Mouse (Mus musculus) thymus, adult 2 months (tissue): ENCODE measurements around the gene Phf7. TPM values are rescaled to one million over a fixed set of nuclear protein-coding genes. Genes with fewer than 3 reads are reported as not detected.
A peak's percentile ranks its signal among the peaks of the same experiment; 100 is the strongest.

ENCODE experiments used
- DNase-seq: peaks from one replicate; pipeline ENCODE4 v3.0.0; 2021
- H3K27ac ChIP-seq: fragments of 200-500 bp; 2 replicates; pipeline ENCODE4 v1.5.1; 2012; ENCODE audit warnings: low read length, control low read depth; ENCODE audit not compliant: control insufficient read depth, insufficient read depth
- H3K27me3 ChIP-seq: fragments of 200-500 bp; 2 replicates; pipeline ENCODE4 v1.6.1; 2012; ENCODE audit warnings: mild to moderate bottlenecking, low read length, moderate library complexity, mixed read lengths; ENCODE audit not compliant: control insufficient read depth, insufficient read depth
- H3K36me3 ChIP-seq: fragments of 200-500 bp; 2 replicates; pipeline ENCODE4 v1.6.1; 2012; ENCODE audit warnings: mild to moderate bottlenecking, low read length, moderate library complexity; ENCODE audit not compliant: control insufficient read depth, insufficient read depth
- H3K4me1 ChIP-seq: fragments of 200-500 bp; replicated peaks from 2 replicates; pipeline ENCODE4 v1.6.1; 2012; ENCODE audit warnings: low read length; ENCODE audit not compliant: control insufficient read depth, insufficient read depth
- H3K4me3 ChIP-seq: fragments of 200-500 bp; 2 replicates; pipeline ENCODE4 v1.5.1; 2012; ENCODE audit warnings: mild to moderate bottlenecking, low read length, control low read depth, moderate library complexity; ENCODE audit not compliant: control insufficient read depth, insufficient read depth
- CTCF ChIP-seq: fragments of 200-500 bp; IDR thresholded peaks from 2 replicates; pipeline ENCODE4 v1.5.1; 2012; ENCODE audit warnings: mild to moderate bottlenecking, control low read depth, low read length, moderate library complexity, borderline replicate concordance; ENCODE audit not compliant: control insufficient read depth, poor library complexity, insufficient read depth; ENCODE audit errors: extremely low read depth
- POLR2A ChIP-seq: fragments of 200-500 bp; IDR thresholded peaks from 2 replicates; pipeline ENCODE4 v1.6.1; 2012; ENCODE audit warnings: mild to moderate bottlenecking, low read length, control low read depth, moderate library complexity; ENCODE audit not compliant: control insufficient read depth, poor library complexity, insufficient read depth; ENCODE audit errors: extremely low read depth
- WGBS: fragments of 180-500 bp; shearing (Covaris S2); methylation state at CpG from one replicate; pipeline ENCODE4 v1.1.7; 2018; 5-methylcytosine and 5-hydroxymethylcytosine counted together
- polyA plus RNA-seq: library from polyadenylated mRNA; depleted of rRNA; stranded (reverse); fragments of >200 nt; gene quantifications from 2 replicates; pipeline ENCODE4 v1.2.3, GENCODE M21; 2012; rRNA removed

The Phf7 gene
- 7.4 and 8.0 TPM in 2 replicates for polyA plus RNA-seq

DNA sequence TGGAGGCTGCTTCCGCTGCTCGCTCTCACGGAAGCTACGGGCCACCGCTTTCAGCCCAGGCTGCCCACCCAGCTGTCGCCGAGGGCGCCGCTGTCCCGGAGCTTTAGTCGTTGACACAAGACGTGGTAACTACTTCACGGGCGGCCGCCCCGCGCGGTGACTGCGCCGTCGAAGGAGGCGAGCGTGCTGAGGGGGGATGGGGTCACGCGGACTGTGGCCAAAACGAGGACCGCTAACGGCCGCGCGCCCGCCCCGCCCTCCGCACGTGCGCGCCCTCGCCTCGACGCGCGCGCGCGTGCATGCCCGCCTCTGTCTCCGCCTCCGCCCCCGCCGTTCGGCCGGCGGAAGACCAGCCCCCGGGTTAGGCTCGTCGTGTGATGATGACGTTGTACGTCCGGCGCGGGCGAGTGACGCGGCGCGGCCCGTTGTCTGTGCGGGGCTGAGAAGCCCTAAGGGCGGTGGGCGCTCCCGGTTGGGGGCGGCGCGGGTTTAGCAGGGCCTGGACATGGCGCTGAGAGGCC lies at the start of gene Phf7, which contains the start of gene Bap1:
Gene Phf7 (minus strand): TSS at position 234 of the 521 bp plus-strand sequence.
Gene Bap1 (plus strand): TSS at position 367 of the 521 bp plus-strand sequence.
- 1% methylated on average over 75 of the region's 75 CpGs for WGBS
- H3K27me3 ChIP-seq: no peaks in the 10 kb centered on the region
- peaks cover 29% of the 10 kb centered on the region for H3K36me3 ChIP-seq
- TF ChIP-seq POLR2A (peak; percentile 95), CTCF (peak; percentile 75)
- peak within 1 kb of the TSS; percentile 72 for H3K4me3 ChIP-seq
- peaks cover 8% of the 10 kb centered on the region for H3K4me1 ChIP-seq
- DNase-seq: peak; percentile 97
- H3K27ac ChIP-seq: peak within 1 kb of the TSS; percentile 32

DNA sequence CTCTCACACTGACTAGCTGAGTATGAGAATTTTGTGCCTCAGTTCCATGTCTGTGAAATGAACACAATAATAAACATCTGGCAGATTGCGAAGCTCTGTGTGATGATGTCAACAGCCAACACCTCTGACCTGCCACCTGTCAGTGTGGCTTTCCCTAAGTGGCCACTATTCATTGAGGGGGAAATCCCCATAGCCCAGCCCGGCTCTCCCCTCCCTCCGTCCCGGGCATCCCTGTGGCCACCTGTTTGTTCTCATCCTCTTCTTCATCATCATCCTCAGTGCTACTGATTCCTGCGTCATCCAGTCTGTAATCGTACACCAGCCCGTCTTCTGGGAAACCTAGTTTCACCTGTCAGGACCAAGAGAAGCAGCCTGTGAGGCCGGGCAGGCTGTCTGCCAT lies 34.6 kb upstream of the Phf7 start:
- no peak for TF ChIP-seq CTCF
- no peak for TF ChIP-seq POLR2A
- DNase-seq: no peak
- Histone ChIP-seq H3K4me1 (no peaks in the 10 kb centered on the region), H3K36me3 (no peaks in the 10 kb centered on the region), H3K27ac (no peak overlapping the region), H3K27me3 (no peaks in the 10 kb centered on the region), H3K4me3 (no peak overlapping the region)
- 89% methylated on average over 8 of the region's 8 CpGs for WGBS

- Histone ChIP-seq H3K4me3 (no peak overlapping the region), H3K27me3 (no peaks in the 10 kb centered on the region), H3K4me1 (peaks cover 5% of the 10 kb centered on the region; the same call in 1 of the 2 replicates), H3K36me3 (no peaks in the 10 kb centered on the region), H3K27ac (no peak overlapping the region)
- peak; percentile 77 for DNase-seq
- WGBS: 33% methylated on average over 7 of the region's 7 CpGs
- TF ChIP-seq CTCF: peak; percentile 81; the same call in 1 of the 2 replicates
- TF ChIP-seq POLR2A: no peak
These were observed 21.0 kb upstream of the Phf7 start for GRCm38 (mm10) chr14:31272164-31272563.

DNA sequence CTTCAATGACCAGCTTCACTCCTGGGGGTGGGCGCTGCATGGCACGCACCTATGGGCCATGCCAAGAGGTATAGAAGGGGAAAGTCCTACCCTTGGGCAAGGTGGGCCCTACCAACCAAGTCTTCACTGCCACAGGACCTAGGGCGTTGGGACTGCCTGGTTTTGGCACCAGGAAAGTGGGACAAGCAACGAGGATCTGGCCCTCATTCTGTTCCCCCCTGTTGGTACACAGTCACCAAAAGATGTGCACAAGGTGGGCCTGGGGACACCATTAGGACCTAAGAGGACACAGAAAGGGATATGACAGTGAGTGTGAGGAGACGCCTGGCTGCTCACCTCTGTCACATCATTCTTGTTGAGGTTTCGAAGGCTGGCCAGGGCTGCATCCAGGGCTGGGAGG lies 20.0 kb upstream of the Phf7 start:
- peaks cover 5% of the 10 kb centered on the region; the same call in 1 of the 2 replicates for H3K4me1 ChIP-seq
- TF ChIP-seq CTCF (no peak), POLR2A (no peak)
- DNase-seq: no peak
- H3K4me3 ChIP-seq: no peak overlapping the region
- no peak overlapping the region for H3K27ac ChIP-seq
- no peaks in the 10 kb centered on the region for H3K27me3 ChIP-seq
- WGBS: 97% methylated on average over 6 of the region's 6 CpGs
- H3K36me3 ChIP-seq: no peaks in the 10 kb centered on the region

- H3K36me3 ChIP-seq: no peaks in the 10 kb centered on the region
- TF ChIP-seq POLR2A (no peak), CTCF (no peak)
- DNase-seq: peak; percentile 5
- H3K4me1 ChIP-seq: peaks cover 5% of the 10 kb centered on the region; the same call in 1 of the 2 replicates
- H3K4me3 ChIP-seq: no peak overlapping the region
- no peak overlapping the region for H3K27ac ChIP-seq
- H3K27me3 ChIP-seq: no peaks in the 10 kb centered on the region
- WGBS: 42% methylated on average over 28 of the region's 28 CpGs
These were observed 18.5 kb upstream of the Phf7 start for GRCm38 (mm10) chr14:31269456-31270100.

GRCm38 (mm10) chr14:31268301-31269001 lies 17.3 kb upstream of the Phf7 start:
- H3K27ac ChIP-seq: no peak overlapping the region
- peaks cover 5% of the 10 kb centered on the region; the same call in 1 of the 2 replicates for H3K4me1 ChIP-seq
- no peak overlapping the region for H3K4me3 ChIP-seq
- H3K36me3 ChIP-seq: no peaks in the 10 kb centered on the region
- H3K27me3 ChIP-seq: no peaks in the 10 kb centered on the region
- 91% methylated on average over 9 of the region's 9 CpGs for WGBS
- DNase-seq: no peak
- TF ChIP-seq POLR2A (no peak), CTCF (no peak)
